8 mouse cellular contexts compared by ENCODE assay signal in the genomic region with DNA sequence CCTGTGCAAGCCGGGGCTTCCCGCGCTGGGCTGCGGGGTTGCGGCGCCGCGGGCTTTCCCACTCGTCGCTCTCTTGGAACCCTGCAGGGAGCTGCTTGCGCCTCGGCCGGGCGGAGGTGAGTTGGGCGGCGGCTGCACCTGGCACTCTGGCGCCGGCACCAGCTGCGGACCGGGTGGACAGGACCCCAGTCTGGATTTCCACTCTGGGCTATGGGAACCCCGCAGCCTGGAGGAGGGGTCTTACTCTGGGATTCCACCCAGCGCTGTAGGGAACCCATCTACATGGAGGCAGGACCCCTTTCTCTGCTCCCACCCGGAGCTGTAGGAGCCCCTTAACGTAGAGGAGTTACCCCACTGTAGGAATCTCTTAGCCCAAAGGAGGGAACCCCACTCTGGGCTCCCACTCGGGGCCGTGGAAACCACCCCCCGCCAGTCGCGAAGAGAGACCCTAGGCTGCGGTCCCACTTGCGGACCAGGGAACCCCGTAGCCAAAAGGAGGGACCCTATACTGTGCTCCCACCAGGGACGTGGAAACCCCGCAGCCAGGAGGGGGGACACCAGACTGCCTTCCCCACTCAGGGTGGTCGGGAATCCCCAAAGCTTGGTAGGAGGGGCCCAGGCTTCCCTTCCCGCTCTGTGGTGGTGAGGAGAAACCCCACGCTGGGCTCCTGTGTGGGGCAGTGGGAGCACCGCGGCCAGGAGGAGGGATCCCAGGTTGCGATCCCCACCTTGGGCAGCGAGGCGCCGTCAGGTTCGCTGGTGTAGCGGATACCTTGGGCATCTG. TPM values are rescaled to one million over a fixed set of nuclear protein-coding genes. Genes with fewer than 3 reads are reported as not detected.
A peak's percentile ranks its signal among the peaks of the same experiment; 100 is the strongest.
DNase-seq lines count a peak whose midpoint lies in the region; ATAC-seq and TF ChIP-seq lines count a peak whose summit lies in the region.

No protein-coding gene starts in this region.

- peak; percentile 25; the same call in 1 of the 2 replicates for ATAC-seq in embryonic facial prominence, embryonic 12.5 days (ENCODE audit: insufficient number of reproducible peaks, insufficient read depth, low FRiP score, low TSS enrichment)
- ATAC-seq in heart, postnatal 0 days (ENCODE audit: insufficient read depth, low read depth): peak; percentile 6

- intact Hi-C loops in gastrocnemius, adult 2 months (cut with DNase I): no loop called here

- peak overlapping the region; percentile 79 for H3K9ac ChIP-seq in embryonic facial prominence, embryonic 12.5 days
- peak overlapping the region; percentile 71 for H3K9ac ChIP-seq in heart, postnatal 0 days (replicated peaks; ENCODE audit: low read depth, low read length)
- H3K9ac ChIP-seq in liver, adult 2 months (ENCODE audit: low read depth, low read length): peak overlapping the region; percentile 94

- peak overlapping the region; percentile 98 for H3K4me3 ChIP-seq in gastrocnemius, adult 2 months
- H3K4me3 ChIP-seq in embryonic facial prominence, embryonic 12.5 days: peak overlapping the region; percentile 90
- peak overlapping the region; percentile 75 for H3K4me3 ChIP-seq in heart, postnatal 0 days (ENCODE audit: low read depth, low read length)
- H3K4me3 ChIP-seq in liver, adult 2 months (ENCODE audit: insufficient read depth, low read depth, low read length): peak overlapping the region; percentile 87

- peaks cover 5% of the 10 kb centered on the region for H3K36me3 ChIP-seq in embryonic facial prominence, embryonic 12.5 days
- H3K36me3 ChIP-seq in heart, postnatal 0 days (replicated peaks; ENCODE audit: control insufficient read depth, insufficient read depth, low read length): peaks cover 3% of the 10 kb centered on the region
- peaks cover 2% of the 10 kb centered on the region for H3K36me3 ChIP-seq in liver, adult 2 months (ENCODE audit: control insufficient read depth, insufficient read depth, low read length)

- no peaks in the 10 kb centered on the region for H3K9me3 ChIP-seq in embryonic facial prominence, embryonic 12.5 days
- no peaks in the 10 kb centered on the region for H3K9me3 ChIP-seq in heart, postnatal 0 days (replicated peaks; ENCODE audit: control insufficient read depth, low read length)

- peak overlapping the region; percentile 91 for H3K27ac ChIP-seq in gastrocnemius, adult 2 months
- peak overlapping the region; percentile 42; the same call in 1 of the 2 replicates for H3K27ac ChIP-seq in embryonic facial prominence, embryonic 12.5 days
- H3K27ac ChIP-seq in heart, postnatal 0 days (ENCODE audit: low read depth): peak overlapping the region; percentile 44
- peak overlapping the region; percentile 45 for H3K27ac ChIP-seq in liver, adult 2 months (replicated peaks; ENCODE audit: insufficient read depth, low read depth, low read length)

- DNase-seq in gastrocnemius, adult 2 months: peak; percentile 44
- DNase-seq in gastrocnemius, adult 8-10 months (ENCODE audit: low spot score in 2 of 2): no peak
- peak; percentile 31 for DNase-seq in Muller cell, postnatal 12 days (ENCODE audit: inconsistent ontology term)
- DNase-seq in heart, postnatal 0 days (ENCODE audit: low spot score): no peak
- DNase-seq in liver, adult 2 months (ENCODE audit: extremely low read depth, low read depth, low spot score): no peak
- peak; percentile 44 for DNase-seq in naive thymus-derived CD4-positive, alpha-beta T cell, adult 2 months (ENCODE audit: low read depth)
- no peak for DNase-seq in c-Kit-positive CD71-positive TER-119-positive erythroid progenitor cells, embryonic 14.5 days (ENCODE audit: low spot score)

- TF ChIP-seq POLR2A in liver, adult 2 months (IDR thresholded peaks at IDR 0.05; ENCODE audit: extremely low read depth, insufficient read depth, low read length): no peak

- peaks cover 4% of the 10 kb centered on the region; the same call in 1 of the 2 replicates for H3K4me1 ChIP-seq in embryonic facial prominence, embryonic 12.5 days
- H3K4me1 ChIP-seq in heart, postnatal 0 days (ENCODE audit: control insufficient read depth, insufficient read depth): peaks cover 7% of the 10 kb centered on the region
- H3K4me1 ChIP-seq in liver, adult 2 months (ENCODE audit: control insufficient read depth, insufficient read depth, low read length): peaks cover 17% of the 10 kb centered on the region

- 1% methylated on average over 45 of the region's 45 CpGs for WGBS in embryonic facial prominence, embryonic 12.5 days
- 2% methylated on average over 43 of the region's 45 CpGs for WGBS in heart, postnatal 0 days
- WGBS in liver, adult 2 months: 1% methylated on average over 45 of the region's 45 CpGs

- peaks cover 15% of the 10 kb centered on the region; the same call in 1 of the 2 replicates for H3K79me2 ChIP-seq in liver, adult 2 months (ENCODE audit: control insufficient read depth, insufficient read depth, low read length)

- TF ChIP-seq EP300 in heart, postnatal 0 days (IDR thresholded peaks at IDR 0.05; ENCODE audit: low read depth): no peak

- H3K4me2 ChIP-seq in embryonic facial prominence, embryonic 12.5 days (replicated peaks): peak overlapping the region; percentile 99
- H3K4me2 ChIP-seq in heart, postnatal 0 days (ENCODE audit: low read depth, low read length): peak overlapping the region; percentile 87

- no peaks in the 10 kb centered on the region for H3K27me3 ChIP-seq in embryonic facial prominence, embryonic 12.5 days
- no peaks in the 10 kb centered on the region for H3K27me3 ChIP-seq in heart, postnatal 0 days (ENCODE audit: control insufficient read depth, insufficient read depth, low read length)
- H3K27me3 ChIP-seq in liver, adult 2 months (ENCODE audit: control insufficient read depth, insufficient read depth, low read length): no peaks in the 10 kb centered on the region

- TF ChIP-seq CTCF in gastrocnemius, adult 2 months (IDR thresholded peaks at IDR 0.05): no peak
- no peak for TF ChIP-seq CTCF in heart, postnatal 0 days (IDR thresholded peaks at IDR 0.05; ENCODE audit: low read depth)
- no peak for TF ChIP-seq CTCF in liver, adult 2 months (IDR thresholded peaks at IDR 0.05; ENCODE audit: low read depth, low read length)

RNA-seq across cellular contexts. Expression of gene Tpmt, which starts 0.5 kb away (rescaled TPM):
- total RNA-seq in gastrocnemius, adult 2 months (2021): 1 to 10 TPM; 2.7 to 3.3 TPM
- 1 to 10 TPM; 3.6 to 8.1 (median 5.1) TPM for total RNA-seq in gastrocnemius, adult 8-10 months (2022)
- 25.5 and 27.7 TPM in 2 replicates for polyA plus RNA-seq in embryonic facial prominence, embryonic 12.5 days (2016; fragmentation: Nextera tagmentation; extraction: Ambion mirVana)
- total RNA-seq in heart, postnatal 0 days (2014; rRNA removed; ENCODE audit: low replicate concordance): 9.5 and 17.5 TPM in 2 replicates
- polyA plus RNA-seq in heart, postnatal 0 days (2015; fragmentation: Nextera tagmentation; extraction: Ambion mirVana): 9.5 and 13.0 TPM in 2 replicates
- 33.0 and 45.4 TPM in 2 replicates for total RNA-seq in liver, adult 2 months (2014; rRNA removed)
- polyA plus RNA-seq in liver, adult 2 months (2012; rRNA removed): 13.9 and 18.9 TPM in 2 replicates

RNA-seq across cellular contexts. Expression of gene Kdm1b, which starts 0.7 kb away (rescaled TPM):
- total RNA-seq in gastrocnemius, adult 2 months (2021): 1 to 10 TPM; 7.0 to 8.3 TPM
- 1 to 10 TPM; 6.7 to 8.4 (median 7.0) TPM for total RNA-seq in gastrocnemius, adult 8-10 months (2022)
- polyA plus RNA-seq in embryonic facial prominence, embryonic 12.5 days (2016; fragmentation: Nextera tagmentation; extraction: Ambion mirVana): 14.5 and 14.8 TPM in 2 replicates
- total RNA-seq in heart, postnatal 0 days (2014; rRNA removed; ENCODE audit: low replicate concordance): 5.9 and 9.7 TPM in 2 replicates
- 5.7 and 5.9 TPM in 2 replicates for polyA plus RNA-seq in heart, postnatal 0 days (2015; fragmentation: Nextera tagmentation; extraction: Ambion mirVana)
- 17.5 and 21.1 TPM in 2 replicates for total RNA-seq in liver, adult 2 months (2014; rRNA removed)
- polyA plus RNA-seq in liver, adult 2 months (2012; rRNA removed): 7.4 and 9.3 TPM in 2 replicates

RNA-seq across cellular contexts. Expression of gene Nhlrc1, which starts 29.4 kb away (rescaled TPM):
- 1 to 10 TPM; 4.5 to 5.4 TPM for total RNA-seq in gastrocnemius, adult 2 months (2021)
- total RNA-seq in gastrocnemius, adult 8-10 months (2022): 1 to 10 TPM; 5.3 to 6.8 (median 5.6) TPM
- polyA plus RNA-seq in embryonic facial prominence, embryonic 12.5 days (2016; fragmentation: Nextera tagmentation; extraction: Ambion mirVana): 4.9 and 5.7 TPM in 2 replicates
- total RNA-seq in heart, postnatal 0 days (2014; rRNA removed; ENCODE audit: low replicate concordance): 7.1 and 10.2 TPM in 2 replicates
- polyA plus RNA-seq in heart, postnatal 0 days (2015; fragmentation: Nextera tagmentation; extraction: Ambion mirVana): 3.7 and 5.2 TPM in 2 replicates
- 0.40 and 0.83 TPM in 2 replicates for total RNA-seq in liver, adult 2 months (2014; rRNA removed)
- polyA plus RNA-seq in liver, adult 2 months (2012; rRNA removed): 1.8 and 2.9 TPM in 2 replicates

Comparison
In these comparisons a context has a peak if more than half of its experiments do, and no peak if none do; other contexts are left out.
1. DNase-seq: peak in gastrocnemius, adult 2 months (single experiment), Muller cell, postnatal 12 days (single experiment) and naive thymus-derived CD4-positive, alpha-beta T cell, adult 2 months (single experiment); none in gastrocnemius, adult 8-10 months (0 of 2), heart, postnatal 0 days (single experiment), liver, adult 2 months (single experiment) and c-Kit-positive CD71-positive TER-119-positive erythroid progenitor cells, embryonic 14.5 days (single experiment).
2. Peak in every context shown above with its lines, with median percentiles within 50 percentile points of each other: H3K27ac ChIP-seq, H3K4me3 ChIP-seq and H3K9ac ChIP-seq.